Mouse (Mus musculus) bone marrow, adult 2 months (tissue): ENCODE results near the gene Sap30.

Source experiments
- CTCF ChIP-seq: fragments of 200-500 bp; IDR thresholded peaks from 2 replicates; pipeline ENCODE4 v1.5.1; 2011; ENCODE audit warnings: low read length, control low read depth; ENCODE audit not compliant: control insufficient read depth, insufficient read depth
- POLR2A ChIP-seq: fragments of 200-500 bp; IDR thresholded peaks from 2 replicates; pipeline ENCODE4 v1.6.1; 2011; ENCODE audit warnings: low read depth, mild to moderate bottlenecking, control low read depth, low read length, borderline replicate concordance; ENCODE audit not compliant: control insufficient read depth

DNA sequence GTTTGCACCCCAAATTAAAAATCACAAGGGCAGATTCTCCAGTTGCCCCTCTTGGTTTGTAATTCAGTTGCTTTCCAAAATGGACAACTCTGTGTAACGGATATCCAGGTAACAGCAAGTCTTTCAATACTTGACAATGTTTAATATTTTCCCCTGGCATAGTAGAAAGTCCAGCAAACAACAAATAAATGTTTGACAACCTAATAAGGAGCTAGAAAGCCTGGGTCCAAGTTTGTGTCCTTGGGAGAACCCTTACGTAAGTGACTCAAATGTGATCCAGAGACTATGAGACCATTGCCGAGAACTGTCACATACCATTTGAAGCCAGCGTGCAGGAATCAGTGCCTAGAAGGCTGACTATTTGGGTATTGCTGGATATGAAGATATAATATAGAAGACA is 35.8 kb downstream of the Sap30 start:
- TF ChIP-seq CTCF (no peak), POLR2A (no peak)
